Mouse (Mus musculus) heart, adult 2 months (tissue): Measurements from ENCODE around the gene Psmb5. TPM values are rescaled to one million over a fixed set of nuclear protein-coding genes. Genes with fewer than 3 reads are reported as not detected.
"Not testable (repeated sequence)": the region's sequence is repeated elsewhere in the genome, so short reads cannot be mapped to it uniquely, and the experiment has no call there.

Source experiments
- DNase-seq, 2 experiments: peaks; one replicate each; pipeline ENCODE4 v3.0.0; 2021
- H3K27ac ChIP-seq: fragments of 200-600 bp; 2 replicates; pipeline ENCODE4 v1.8.1; 2022
- H3K27me3 ChIP-seq: fragments of 200-500 bp; 2 replicates; pipeline ENCODE4 v1.6.1; 2012; ENCODE audit warnings: mild to moderate bottlenecking, low read length, inconsistent platforms, mixed read lengths; ENCODE audit not compliant: control insufficient read depth, insufficient read depth
- H3K36me3 ChIP-seq: fragments of 200-500 bp; 2 replicates; pipeline ENCODE4 v1.6.1; 2012; ENCODE audit warnings: low read length, inconsistent platforms; ENCODE audit not compliant: control insufficient read depth, insufficient read depth
- H3K4me1 ChIP-seq: fragments of 200-500 bp; 2 replicates; pipeline ENCODE4 v1.6.1; 2011; ENCODE audit warnings: low read length; ENCODE audit not compliant: control insufficient read depth, insufficient read depth
- H3K4me3 ChIP-seq: fragments of 200-600 bp; 2 replicates; pipeline ENCODE4 v1.8.1; 2022
- H3K79me2 ChIP-seq: fragments of 200-500 bp; replicated peaks from 2 replicates; pipeline ENCODE4 v1.6.1; 2012; ENCODE audit warnings: mild to moderate bottlenecking, inconsistent platforms, low read length, moderate library complexity, mixed read lengths; ENCODE audit not compliant: control insufficient read depth, insufficient read depth
- H3K9ac ChIP-seq: fragments of 200-500 bp; 2 replicates; pipeline ENCODE4 v1.6.1; 2012; ENCODE audit warnings: low read depth, mild to moderate bottlenecking, control low read depth, inconsistent platforms, low read length, mixed read lengths
- CTCF ChIP-seq: fragments of 200-600 bp; IDR thresholded peaks from 2 replicates; pipeline ENCODE4 v1.8.1; 2022; ENCODE audit warnings: antibody characterized with exemption, mild to moderate bottlenecking, moderate library complexity
- EP300 ChIP-seq: fragments of 200-500 bp; IDR thresholded peaks from 2 replicates; pipeline ENCODE4 v1.6.1; 2011; ENCODE audit warnings: low read depth, low read length, control low read depth; ENCODE audit not compliant: insufficient read depth
- POLR2A ChIP-seq: fragments of 200-500 bp; IDR thresholded peaks from 2 replicates; pipeline ENCODE4 v1.6.1; 2011; ENCODE audit warnings: mild to moderate bottlenecking, low read depth, low read length, control low read depth; ENCODE audit not compliant: insufficient read depth
- WGBS: fragments of 180-500 bp; shearing (Covaris S2); methylation state at CpG from one replicate; pipeline ENCODE4 v1.1.7; 2018; 5-methylcytosine and 5-hydroxymethylcytosine counted together
- intact Hi-C: fragments of 180-260 bp; cut with DNase I; formaldehyde crosslinking; loops from one replicate; pipeline ENCODE4 v1.15.1; 2025
- polyA plus RNA-seq: library from polyadenylated mRNA; depleted of rRNA; stranded (reverse); fragments of >200 nt; gene quantifications from 2 replicates; pipeline ENCODE4 v1.2.3, GENCODE M21; 2012
- total RNA-seq, 2 experiments: library from RNA; stranded (reverse); gene quantifications; 2 replicates each; pipeline ENCODE4 v1.2.3; 2021

Psmb5 gene
- total and polyA plus RNA-seq, 3 experiments = 164 to 187 (median 180) TPM

DNA sequence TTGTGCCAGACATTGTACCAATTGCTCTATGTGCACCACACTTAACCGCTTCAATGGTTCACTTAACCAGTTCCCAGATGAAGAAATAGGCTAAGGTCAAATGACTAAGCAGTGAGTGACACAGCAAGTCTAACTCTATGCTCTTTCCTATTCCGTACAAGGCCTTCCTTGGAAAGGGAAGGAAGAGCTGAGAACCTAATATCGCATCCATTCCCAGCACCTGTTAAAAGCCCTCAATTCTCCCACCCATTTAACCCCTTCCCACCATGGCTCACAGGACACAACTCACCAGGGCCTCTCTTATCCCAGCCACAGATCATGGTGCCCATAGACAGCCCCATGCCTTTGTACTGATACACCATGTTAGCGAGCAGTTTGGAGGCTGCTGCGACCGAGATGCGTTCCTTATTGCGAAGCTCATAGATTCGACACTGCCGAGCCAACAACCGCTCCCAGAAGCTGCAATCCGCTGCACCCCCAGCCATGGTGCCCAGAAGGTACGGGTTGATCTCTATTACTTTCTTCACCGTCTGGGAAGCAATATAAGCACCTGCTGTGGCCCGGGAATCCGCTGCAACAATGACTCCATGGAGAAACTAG lies 1.5 kb downstream of the Psmb5 start:
- Histone ChIP-seq H3K9ac (no peak overlapping the region), H3K36me3 (no peaks in the 10 kb centered on the region)
- 94% methylated on average over 16 of the region's 16 CpGs for WGBS

DNA sequence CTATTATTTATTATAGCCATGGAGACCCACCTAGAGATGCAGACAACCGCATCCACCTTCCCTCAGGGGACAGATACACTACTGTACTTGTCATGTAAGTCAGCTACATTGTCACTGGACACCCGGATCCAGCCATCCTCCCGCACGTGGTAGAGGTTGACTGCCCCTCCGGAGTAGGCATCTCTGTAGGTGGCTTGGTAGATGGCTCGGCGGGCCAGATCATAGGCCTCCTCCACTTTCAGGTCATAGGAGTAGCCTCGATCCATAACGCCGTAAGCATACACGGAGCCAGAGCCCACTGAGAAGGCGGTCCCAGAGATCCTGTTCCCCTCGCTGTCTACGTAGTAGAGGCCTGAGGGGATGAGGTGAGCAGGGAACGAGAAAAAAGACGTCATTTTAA lies 3.7 kb downstream of the Psmb5 start:
- not testable (repeated sequence) for DNase-seq, H3K27ac ChIP-seq, H3K36me3 ChIP-seq, H3K79me2 ChIP-seq, H3K4me1 ChIP-seq, H3K9ac ChIP-seq, H3K27me3 ChIP-seq, H3K4me3 ChIP-seq
- intact Hi-C loops = loop anchor here (5.0 kb wide), 1 partner anchor 47 kb away; no protein-coding TSS in a partner anchor
- 94% methylated on average over 16 of the region's 16 CpGs for WGBS

More for the DNA sequence above, 1.5 kb downstream of the Psmb5 start:
- Histone ChIP-seq H3K27ac (no peak overlapping the region), H3K79me2 (no peaks in the 10 kb centered on the region), H3K4me3 (no peak overlapping the region), H3K27me3 (no peaks in the 10 kb centered on the region), H3K4me1 (no peaks in the 10 kb centered on the region; the same call in 1 of the 2 replicates)
- TF ChIP-seq EP300 = no peak
- TF ChIP-seq POLR2A = no peak
- TF ChIP-seq CTCF = no peak
- no peak for DNase-seq
- intact Hi-C loops = no loop called here

DNA sequence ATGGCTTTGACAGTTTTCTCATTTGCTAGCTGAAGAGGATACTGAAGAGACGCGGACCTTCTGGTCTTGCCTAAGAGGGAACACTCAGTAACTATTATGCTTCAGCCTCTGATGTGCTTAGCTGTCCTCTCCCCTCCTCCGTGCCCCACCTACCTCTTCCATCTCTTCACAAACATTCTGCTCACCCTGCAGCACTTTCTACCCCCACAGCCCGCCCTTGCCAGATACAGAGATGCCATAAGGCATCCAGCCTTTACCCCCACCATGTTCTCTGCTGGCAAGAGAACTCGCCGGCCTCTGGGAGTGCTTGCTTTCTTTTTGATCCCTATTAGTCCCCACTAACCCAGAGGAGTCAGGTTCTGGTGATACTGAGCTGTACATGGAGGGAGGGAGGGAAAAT lies 7.2 kb downstream of the Psmb5 start:
- 83% methylated on average over 6 of the region's 6 CpGs for WGBS
- intact Hi-C loops = loop anchor here (5.0 kb wide), 1 partner anchor 43 kb away; no protein-coding TSS in a partner anchor
- DNase-seq = no peak

DNA sequence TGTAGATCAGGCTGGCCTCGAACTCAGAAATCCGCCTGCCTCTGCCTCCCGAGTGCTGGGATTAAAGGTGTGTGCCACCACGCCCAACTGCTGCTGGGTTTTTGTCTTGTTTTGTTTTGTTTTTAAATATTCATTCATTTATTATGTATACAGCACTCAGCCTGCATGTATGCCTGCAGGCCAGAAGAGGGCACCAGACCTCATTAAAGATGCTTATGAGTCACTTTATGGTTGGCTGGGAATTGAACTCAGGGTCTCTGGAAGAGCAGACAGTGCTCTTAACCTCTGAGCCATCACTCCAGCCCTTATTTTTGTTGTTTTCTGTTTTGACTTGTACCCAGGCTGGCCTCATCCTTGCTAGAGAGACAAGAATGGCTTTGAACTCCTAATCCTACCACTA lies 7.9 kb downstream of the Psmb5 start:
- Histone ChIP-seq H3K4me3 (no peak overlapping the region), H3K27me3 (no peaks in the 10 kb centered on the region), H3K36me3 (no peaks in the 10 kb centered on the region; the same call in 1 of the 2 replicates), H3K79me2 (no peaks in the 10 kb centered on the region), H3K4me1 (no peaks in the 10 kb centered on the region), H3K27ac (no peak overlapping the region), H3K9ac (no peak overlapping the region)
- no peak for TF ChIP-seq POLR2A
- TF ChIP-seq CTCF = peak; percentile 72
- DNase-seq = no peak
- intact Hi-C loops = loop anchor here (5.0 kb wide), 2 partner anchors 43 to 77 kb away; partner anchors contain the start of genes 1700123O20Rik and Acin1
- 83% methylated on average over 4 of the region's 4 CpGs for WGBS

More for the DNA sequence above, 7.2 kb downstream of the Psmb5 start:
- Histone ChIP-seq H3K4me3 (no peak overlapping the region), H3K4me1 (no peaks in the 10 kb centered on the region), H3K27ac (no peak overlapping the region), H3K9ac (no peak overlapping the region), H3K27me3 (no peaks in the 10 kb centered on the region), H3K36me3 (no peaks in the 10 kb centered on the region), H3K79me2 (no peaks in the 10 kb centered on the region)
- no peak for TF ChIP-seq EP300
- TF ChIP-seq POLR2A = no peak
- no peak for TF ChIP-seq CTCF

DNA sequence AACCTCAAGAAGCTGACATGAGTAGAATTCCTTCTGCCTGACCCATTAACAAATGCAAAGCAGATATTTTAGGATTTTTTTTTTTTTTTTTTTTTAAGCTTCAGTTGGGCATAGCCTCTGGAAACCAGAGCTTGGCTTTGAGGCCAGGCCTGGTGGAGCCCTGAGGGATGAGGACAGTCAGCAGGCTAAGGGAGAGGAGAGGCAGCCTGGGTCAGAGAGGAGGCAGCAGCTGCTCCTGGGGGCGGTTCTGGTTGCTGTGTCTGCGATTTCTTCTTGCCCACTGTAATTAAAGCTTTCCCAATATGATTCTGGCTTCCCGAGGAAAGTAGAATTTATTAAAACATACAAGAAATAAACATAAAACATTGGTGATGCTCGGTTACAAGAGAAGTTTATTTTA lies 8.6 kb downstream of the Psmb5 start:
- TF ChIP-seq CTCF (no peak), POLR2A (no peak), EP300 (no peak)
- intact Hi-C loops = loop anchor here (5.0 kb wide), 1 partner anchor 78 kb away; the partner anchor contains the start of genes 1700123O20Rik and Acin1
- no peak overlapping the region for H3K27ac ChIP-seq
- 75% methylated on average over 4 of the region's 4 CpGs for WGBS
- H3K4me3 ChIP-seq = no peak overlapping the region
- H3K79me2 ChIP-seq = no peaks in the 10 kb centered on the region
- H3K36me3 ChIP-seq = no peaks in the 10 kb centered on the region; the same call in 1 of the 2 replicates
- H3K9ac ChIP-seq = no peak overlapping the region
- no peaks in the 10 kb centered on the region for H3K27me3 ChIP-seq
- H3K4me1 ChIP-seq = no peaks in the 10 kb centered on the region
- DNase-seq = no peak

DNA sequence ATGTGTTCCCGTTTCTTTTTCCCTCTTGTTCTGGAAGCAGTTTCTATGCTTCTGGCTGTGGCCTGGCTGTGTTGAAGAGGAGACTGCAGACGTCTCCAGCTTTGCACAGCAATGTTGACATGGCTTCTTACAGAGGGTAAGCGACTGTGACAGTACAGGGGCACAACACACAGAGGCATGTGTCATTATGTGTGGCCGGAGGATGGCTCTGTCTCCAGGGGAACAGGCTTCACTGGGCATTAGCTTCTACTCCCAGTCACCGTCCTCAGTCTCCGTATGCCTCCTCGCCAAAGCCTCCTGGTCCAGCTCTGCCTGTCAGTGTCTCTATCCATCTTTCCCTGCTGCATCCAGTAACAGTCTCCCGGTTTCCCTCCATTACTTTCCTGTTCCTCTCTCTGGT lies 10.6 kb downstream of the Psmb5 start:
- Histone ChIP-seq H3K4me3 (no peak overlapping the region), H3K36me3 (no peaks in the 10 kb centered on the region; the same call in 1 of the 2 replicates), H3K79me2 (no peaks in the 10 kb centered on the region), H3K27me3 (no peaks in the 10 kb centered on the region), H3K9ac (no peak overlapping the region), H3K4me1 (peaks cover 4% of the 10 kb centered on the region), H3K27ac (no peak overlapping the region)
- DNase-seq = no peak
- WGBS = 65% methylated on average over 8 of the region's 8 CpGs
- intact Hi-C loops = loop anchor here (5.0 kb wide), 1 partner anchor 80 kb away; the partner anchor contains the start of genes 1700123O20Rik and Acin1
- TF ChIP-seq POLR2A = no peak
- no peak for TF ChIP-seq EP300
- no peak for TF ChIP-seq CTCF
